30 mouse cellular contexts compared by ENCODE assay signal in genomic region chr3:26727526-26727925, GRCm38 (mm10).
"Had no signal": no experiment of that assay in that cellular context is flagged by ENCODE, and none has a peak within 500 bp of the region (broad histone marks: within the 10 kb centered on the region; RNA-seq: fewer than 3 reads in every experiment).

No protein-coding gene starts in this region.

- H3K27ac ChIP-seq: embryonic facial prominence, embryonic 10.5 days; embryonic facial prominence, embryonic 12.5 days; embryonic facial prominence, embryonic 13.5 days; embryonic facial prominence, embryonic 15.5 days; forebrain, embryonic 10.5 days; forebrain, embryonic 12.5 days; forebrain, embryonic 13.5 days; forebrain, embryonic 15.5 days; gastrocnemius, adult 2 months; heart, adult 2 months had no signal

- ATAC-seq: forebrain, embryonic 13.5 days; forebrain, embryonic 14.5 days; forebrain, embryonic 15.5 days; forebrain, embryonic 16.5 days; forebrain, postnatal 0 days had no signal

- H3K9ac ChIP-seq: embryonic facial prominence, embryonic 12.5 days; embryonic facial prominence, embryonic 13.5 days; embryonic facial prominence, embryonic 15.5 days; forebrain, embryonic 12.5 days; forebrain, embryonic 13.5 days; forebrain, embryonic 15.5 days; forebrain, postnatal 0 days had no signal

- H3K9me3 ChIP-seq: embryonic facial prominence, embryonic 10.5 days; embryonic facial prominence, embryonic 12.5 days; embryonic facial prominence, embryonic 13.5 days; embryonic facial prominence, embryonic 15.5 days; forebrain, embryonic 10.5 days; forebrain, embryonic 12.5 days; forebrain, embryonic 13.5 days; forebrain, embryonic 15.5 days had no signal

- DNase-seq: cerebellum, adult 18-20 months; cerebellum, adult 2 months; cerebellum, adult 8-10 months; cerebellum, adult 9-10 months; cerebellum, adult 9-11 months; cerebellum, postnatal 10 days; cerebellum, postnatal 14 days; cerebellum, postnatal 25 days; cerebellum, postnatal 36 days; embryo, embryonic 11 days; forebrain, postnatal 0 days; gastrocnemius, adult 2 months; gastrocnemius, postnatal 10 days; gastrocnemius, postnatal 14 days; gastrocnemius, postnatal 25 days; gastrocnemius, postnatal 36 days; heart, adult 11 months; heart, adult 18-20 months; heart, adult 2 months had no signal

- H3K4me2 ChIP-seq: embryonic facial prominence, embryonic 12.5 days; embryonic facial prominence, embryonic 13.5 days; embryonic facial prominence, embryonic 15.5 days; forebrain, embryonic 12.5 days; forebrain, embryonic 13.5 days; forebrain, embryonic 15.5 days had no signal

- H3K27me3 ChIP-seq: embryonic facial prominence, embryonic 12.5 days; embryonic facial prominence, embryonic 13.5 days; embryonic facial prominence, embryonic 15.5 days; forebrain, embryonic 12.5 days; forebrain, embryonic 13.5 days; forebrain, embryonic 15.5 days had no signal

- H3K36me3 ChIP-seq: embryonic facial prominence, embryonic 10.5 days; embryonic facial prominence, embryonic 12.5 days; embryonic facial prominence, embryonic 13.5 days; embryonic facial prominence, embryonic 15.5 days; forebrain, embryonic 10.5 days; forebrain, embryonic 12.5 days; forebrain, embryonic 15.5 days had no signal

- H3K4me1 ChIP-seq: embryonic facial prominence, embryonic 10.5 days; embryonic facial prominence, embryonic 12.5 days; embryonic facial prominence, embryonic 13.5 days; embryonic facial prominence, embryonic 15.5 days; forebrain, embryonic 10.5 days; forebrain, embryonic 12.5 days; forebrain, embryonic 13.5 days; forebrain, embryonic 15.5 days had no signal

- H3K4me3 ChIP-seq: embryonic facial prominence, embryonic 10.5 days; embryonic facial prominence, embryonic 12.5 days; embryonic facial prominence, embryonic 13.5 days; embryonic facial prominence, embryonic 15.5 days; erythroblast, embryonic 14.5 days; forebrain, embryonic 10.5 days; forebrain, embryonic 12.5 days; forebrain, embryonic 13.5 days; forebrain, embryonic 15.5 days; gastrocnemius, adult 2 months; heart, adult 2 months had no signal
